Comparison of ENCODE assay signal across 8 mouse cellular contexts in the genomic region with DNA sequence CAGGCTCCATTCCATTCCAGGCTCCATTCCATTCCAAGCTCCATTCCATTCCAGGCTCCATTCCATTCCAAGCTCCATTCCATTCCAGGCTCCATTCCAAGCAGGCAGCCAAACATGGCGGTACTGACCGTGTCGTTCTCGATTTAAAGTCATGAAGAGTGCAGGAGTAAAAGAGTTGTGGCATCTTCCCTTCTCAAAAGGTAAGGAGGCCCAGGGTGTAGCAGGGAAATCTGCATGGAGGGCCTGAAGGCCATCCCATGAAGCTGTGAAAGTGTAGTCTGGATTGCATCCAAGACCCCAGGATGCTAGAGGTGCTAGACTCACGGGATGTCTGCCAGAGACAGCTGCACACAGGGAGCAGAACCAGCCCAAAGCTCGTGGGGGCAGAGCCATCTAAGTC. TPM values are rescaled to one million over a fixed set of nuclear protein-coding genes. Genes with fewer than 3 reads are reported as not detected.
A peak's percentile ranks its signal among the peaks of the same experiment; 100 is the strongest.
DNase-seq lines count a peak whose midpoint lies in the region; ATAC-seq and TF ChIP-seq lines count a peak whose summit lies in the region.

No protein-coding gene starts in this region.

- no peaks in the 10 kb centered on the region for H3K9me3 ChIP-seq in limb, embryonic 14.5 days (ENCODE audit: control insufficient read depth, low read length)

- DNase-seq in left cerebral cortex, postnatal 10 days (ENCODE audit: extremely low spot score in 1 of 2, low spot score in 2 of 2), result peak; percentile 7 to 32
- DNase-seq in left cerebral cortex, adult 18-20 months (ENCODE audit: low spot score in 2 of 2), result no peak
- DNase-seq in heart, postnatal 36 days, result peak; percentile 32 to 49
- no peak for DNase-seq in limb, embryonic 14.5 days (ENCODE audit: low spot score)
- no peak for DNase-seq in spleen, adult 18-20 months
- DNase-seq in gastrocnemius, postnatal 25 days, result no peak
- DNase-seq in B cell, adult 2 months, result no peak

- peak overlapping the region; percentile 34; the same call in 1 of the 2 replicates for H3K4me2 ChIP-seq in limb, embryonic 14.5 days (replicated peaks; ENCODE audit: low read depth, low read length, severe bottlenecking)

- no peak for TF ChIP-seq POLR2A in limb, embryonic 14.5 days (IDR thresholded peaks at IDR 0.05; ENCODE audit: borderline replicate concordance, extremely low read depth, insufficient read depth, insufficient read length)

- intact Hi-C loops in left cerebral cortex, postnatal 10 days (cut with DNase I), result no loop called here
- intact Hi-C loops in heart, postnatal 36 days (cut with DNase I), result no loop called here

- H3K9ac ChIP-seq in limb, embryonic 14.5 days (ENCODE audit: low read depth, low read length, severe bottlenecking), result no peak overlapping the region

- no peaks in the 10 kb centered on the region for H3K27me3 ChIP-seq in limb, embryonic 14.5 days (ENCODE audit: control insufficient read depth, insufficient read depth, low read length)

- WGBS in limb, embryonic 14.5 days, result 57% methylated on average over 6 of the region's 6 CpGs

- H3K4me1 ChIP-seq in brown adipose tissue, adult 24 weeks (ENCODE audit: control insufficient read depth, insufficient read depth, insufficient read length, low read length), result peaks cover 3% of the 10 kb centered on the region; the same call in 1 of the 2 replicates
- H3K4me1 ChIP-seq in limb, embryonic 14.5 days (ENCODE audit: control insufficient read depth, insufficient read depth, low read length), result peaks cover 12% of the 10 kb centered on the region; the same call in 1 of the 2 replicates

- no peak for ATAC-seq in limb, embryonic 14.5 days (ENCODE audit: low FRiP score, low read depth)

- H3K4me3 ChIP-seq in brown adipose tissue, adult 24 weeks (ENCODE audit: insufficient read depth, low read depth, low read length), result peak overlapping the region; percentile 57
- peak overlapping the region; percentile 31 for H3K4me3 ChIP-seq in limb, embryonic 14.5 days (replicated peaks; ENCODE audit: low read length)

- H3K36me3 ChIP-seq in limb, embryonic 14.5 days (ENCODE audit: control insufficient read depth, insufficient read depth, low read length), result peaks cover 3% of the 10 kb centered on the region

- H3K27ac ChIP-seq in brown adipose tissue, adult 24 weeks (replicated peaks; ENCODE audit: low read depth, low read length), result no peak overlapping the region
- no peak overlapping the region for H3K27ac ChIP-seq in limb, embryonic 14.5 days (replicated peaks; ENCODE audit: low read depth, low read length)

RNA-seq across cellular contexts. Expression of gene Sec24d, which starts 2.5 kb away (rescaled TPM):
- 10 to 100 TPM; 15.5 to 16.3 TPM for total RNA-seq in left cerebral cortex, postnatal 10 days (2021)
- 10 to 100 TPM; 12.6 to 13.2 TPM for total RNA-seq in left cerebral cortex, adult 18-20 months (2021)
- 15.3 and 20.7 TPM in 2 replicates for polyA plus RNA-seq in brown adipose tissue, adult 24 weeks (2012; ENCODE audit: insufficient read depth, insufficient read length, missing spikeins)
- 10 to 100 TPM; 31.5 to 40.4 TPM for total RNA-seq in heart, postnatal 36 days (2021)
- polyA plus RNA-seq in limb, embryonic 14.5 days (2012; rRNA removed), result 97.5 and 175 TPM in 2 replicates
- 110 TPM in 2 replicates for polyA plus RNA-seq in limb, embryonic 14.5 days (2014; fragmentation: Nextera tagmentation; extraction: Ambion mirVana)
- total RNA-seq in gastrocnemius, postnatal 25 days (2021), result 10 to 100 TPM; 12.4 to 14.1 TPM

RNA-seq across cellular contexts. Expression of gene Synpo2, which starts 28.8 kb away (rescaled TPM):
- 1 to 10 TPM; 1.4 to 2.7 TPM for total RNA-seq in left cerebral cortex, postnatal 10 days (2021)
- total RNA-seq in left cerebral cortex, adult 18-20 months (2021), result 1 to 10 TPM; 3.6 to 4.3 TPM
- polyA plus RNA-seq in brown adipose tissue, adult 24 weeks (2012; ENCODE audit: insufficient read depth, insufficient read length, missing spikeins), result 6.0 and 7.4 TPM in 2 replicates
- 10 to 100 TPM; 78.2 to 80.5 TPM for total RNA-seq in heart, postnatal 36 days (2021)
- polyA plus RNA-seq in limb, embryonic 14.5 days (2012; rRNA removed), result 4.2 and 5.4 TPM in 2 replicates
- polyA plus RNA-seq in limb, embryonic 14.5 days (2014; fragmentation: Nextera tagmentation; extraction: Ambion mirVana), result 6.3 and 6.8 TPM in 2 replicates
- total RNA-seq in gastrocnemius, postnatal 25 days (2021), result 100 to 1,000 TPM; 225 to 248 TPM

Comparison
In these comparisons a context has a peak if more than half of its experiments do, and no peak if none do; other contexts are left out.
1. DNase-seq: peak in left cerebral cortex, postnatal 10 days (2 of 2) and heart, postnatal 36 days (2 of 2); none in left cerebral cortex, adult 18-20 months (0 of 2), limb, embryonic 14.5 days (single experiment), spleen, adult 18-20 months (0 of 2), gastrocnemius, postnatal 25 days (single experiment) and B cell, adult 2 months (0 of 2).
2. RNA of gene Synpo2, which starts 28.8 kb away (total RNA-seq): 225 to 248 TPM in gastrocnemius, postnatal 25 days and 78.2 to 80.5 TPM in heart, postnatal 36 days; 3.6 to 4.3 TPM in left cerebral cortex, adult 18-20 months and 1.4 to 2.7 TPM in left cerebral cortex, postnatal 10 days; every median in the first group is over 10 times any median in the second.